Mouse (Mus musculus) heart, adult 9 months (tissue): ENCODE measurements around the gene Cir1.
A peak's percentile ranks its signal among the peaks of the same experiment; 100 is the strongest.

ENCODE experiments used
- DNase-seq, 2 experiments: peaks; one replicate each; pipeline ENCODE4 v3.0.0; 2022; ENCODE audit warnings: low spot score in 2 of 2

Gene Cir1

DNA sequence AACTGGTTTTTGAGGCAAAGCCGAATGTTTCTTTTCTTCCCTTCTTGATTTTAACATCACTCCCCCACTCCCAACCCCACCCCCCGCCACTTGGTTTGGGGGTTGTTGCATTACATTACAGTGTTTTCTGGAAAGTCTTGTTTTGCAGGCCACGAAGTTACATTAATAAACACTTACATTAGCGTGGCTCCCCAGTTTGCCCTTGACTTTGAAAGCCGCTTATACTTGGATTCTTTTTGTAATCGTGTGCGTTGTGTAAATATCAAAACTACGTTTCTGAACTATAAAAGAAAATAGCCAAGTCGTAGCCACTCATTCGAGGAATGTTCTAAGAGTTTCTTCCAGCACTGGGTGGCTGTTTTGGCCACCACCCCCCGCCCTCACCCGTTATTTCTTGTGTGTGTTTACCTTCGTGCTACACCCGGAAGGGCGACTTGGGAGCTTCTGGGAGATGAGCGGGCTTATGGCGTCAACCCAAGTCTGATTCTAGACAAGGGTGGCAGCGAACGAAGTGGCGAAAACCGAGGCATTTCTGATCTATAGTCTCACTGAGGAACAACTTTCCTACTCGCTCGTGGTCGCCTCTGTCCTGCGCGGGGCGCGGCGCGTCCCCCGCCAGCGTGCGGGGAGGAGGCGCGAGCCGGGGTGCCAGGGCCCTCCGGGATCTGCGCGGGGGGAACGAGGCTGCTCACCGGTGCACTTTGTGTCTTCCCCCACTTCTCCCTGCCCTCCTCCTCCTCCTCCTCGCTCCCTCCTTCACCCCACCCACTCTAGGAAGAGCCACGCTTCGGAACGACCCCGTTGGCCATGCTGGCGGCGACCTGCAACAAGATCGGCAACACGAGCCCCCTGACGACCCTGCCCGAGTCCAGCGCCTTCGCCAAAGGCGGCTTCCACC lies 39.9 kb downstream of the Cir1 start:
- DNase-seq, result peak in 1 of 2 experiments; percentile 24

DNA sequence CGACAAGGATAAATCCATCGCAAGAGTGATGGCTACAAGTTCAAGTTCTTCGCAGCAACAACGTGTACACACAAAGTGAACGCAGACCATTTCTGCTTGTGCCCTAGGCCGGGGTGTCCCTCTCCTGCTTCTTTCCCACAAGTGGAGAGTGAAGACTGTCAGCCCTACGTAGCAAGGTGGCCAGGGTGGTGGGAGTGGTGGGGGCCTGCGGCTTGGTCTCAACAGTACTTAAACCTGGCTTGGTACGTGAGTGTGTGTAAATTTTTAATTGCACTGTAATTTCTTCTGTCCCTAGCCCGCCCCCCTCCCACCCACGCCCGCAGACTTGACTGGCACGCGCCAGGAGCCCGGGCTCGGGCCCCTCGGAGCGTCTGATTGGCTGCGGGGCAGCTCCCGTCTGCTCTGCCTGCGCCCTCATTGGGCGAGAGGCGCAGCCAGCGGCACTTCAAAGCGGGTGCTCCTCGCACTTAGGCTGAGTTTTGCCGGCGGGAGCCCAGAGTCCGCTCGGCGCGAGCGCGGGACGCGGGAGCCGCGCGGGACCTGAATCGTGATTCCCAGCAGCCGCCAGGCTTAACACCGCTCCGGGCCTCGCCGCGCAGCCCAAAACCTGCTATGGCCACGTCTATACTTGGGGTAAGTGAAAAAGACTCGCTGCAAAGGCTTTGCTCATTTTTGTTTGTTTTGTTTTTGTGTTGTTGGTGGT lies 40.9 kb downstream of the Cir1 start, which contains the start of gene Sp9:
Sp9 (plus strand) TSS at position 467 of the 703 bp plus-strand sequence.
- DNase-seq, result peak in 1 of 2 experiments; percentile 23

DNA sequence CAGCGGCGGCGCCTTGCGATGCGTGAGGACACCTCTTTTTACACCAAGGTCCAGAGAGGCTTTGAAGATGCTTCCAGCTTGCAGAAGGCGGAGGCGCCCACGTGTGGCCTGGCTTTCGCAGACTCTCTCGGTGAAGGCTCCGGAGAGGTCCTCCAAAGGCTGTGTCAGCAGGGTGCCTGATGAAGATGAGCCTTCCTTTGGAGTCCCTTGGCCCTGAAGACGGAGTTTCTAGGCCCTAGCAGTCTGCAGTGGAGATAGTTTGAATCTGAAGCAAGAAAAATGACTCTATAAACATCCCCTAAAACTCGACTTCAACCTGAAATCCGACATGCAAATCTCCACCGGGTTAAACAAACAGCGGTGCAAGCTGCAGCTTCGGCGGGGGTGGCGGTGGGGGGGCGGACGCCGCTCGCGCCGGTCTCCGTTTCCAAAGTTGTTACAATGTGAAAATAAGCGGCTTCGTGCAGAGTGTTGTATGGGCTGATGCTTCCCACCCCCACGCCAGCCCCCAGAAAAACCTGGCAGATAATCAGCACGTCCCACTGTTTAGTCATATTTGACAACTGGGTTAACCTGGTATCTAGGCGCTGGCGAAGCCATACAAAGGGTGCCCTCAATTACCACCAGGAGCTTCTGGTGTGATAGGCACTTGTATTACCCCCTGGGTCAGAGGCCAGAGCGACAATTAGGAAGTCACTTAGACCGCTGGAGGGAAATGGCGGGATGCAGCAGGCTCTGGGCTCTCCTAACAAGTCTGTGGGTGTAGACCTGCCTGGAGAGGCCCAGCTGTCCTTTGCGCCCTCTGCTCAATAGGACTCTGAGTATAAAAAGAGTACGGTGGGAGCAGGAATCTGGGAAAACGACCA lies 41.7 kb downstream of the Cir1 start:
- peak in 1 of 2 experiments; percentile 11 for DNase-seq

DNA sequence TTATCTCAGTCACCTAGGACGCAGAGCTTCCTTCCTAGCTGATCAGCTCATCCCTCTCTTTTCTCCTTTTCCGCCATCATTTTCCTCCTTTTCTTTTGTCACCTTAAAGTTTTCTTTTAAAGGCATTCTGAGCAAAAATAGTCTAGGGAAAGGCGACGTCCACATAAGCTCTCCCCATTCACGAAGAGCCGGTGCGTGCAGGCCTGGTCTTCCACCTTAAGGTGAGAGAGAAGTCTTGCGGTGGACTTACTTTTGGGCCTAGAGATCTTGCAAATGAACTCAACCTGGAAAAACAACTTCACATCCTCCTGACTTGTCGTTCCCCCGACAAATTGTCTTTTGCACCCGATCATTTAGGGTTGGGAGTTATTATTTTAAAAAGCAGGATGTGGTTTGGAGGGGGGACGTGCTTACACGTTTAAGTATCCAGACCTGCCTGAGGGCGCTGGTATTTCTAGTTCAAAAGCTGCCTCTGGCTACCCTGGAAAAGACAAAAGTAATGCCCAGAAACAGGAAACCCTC lies 42.4 kb downstream of the Cir1 start:
- DNase-seq, result no peak

DNA sequence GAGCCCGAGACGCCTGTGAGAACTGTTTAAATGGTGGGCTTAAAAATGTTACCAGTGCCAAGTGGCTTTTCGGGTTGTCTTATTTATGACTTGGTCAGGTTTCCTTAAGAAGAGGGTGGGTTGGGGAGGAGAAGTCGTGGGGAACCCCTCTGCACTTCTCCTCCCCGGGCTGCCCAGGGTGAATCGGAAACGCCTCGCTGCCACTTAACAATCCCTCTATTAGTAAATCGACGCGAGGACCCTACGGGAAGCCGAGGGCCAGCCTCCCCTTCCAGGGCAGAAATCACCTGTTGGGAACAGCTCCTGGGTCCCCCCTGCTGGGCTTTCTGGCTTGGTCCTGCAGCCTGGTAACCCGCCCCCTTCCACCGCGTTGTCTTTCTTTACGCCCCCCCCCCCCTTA lies 42.8 kb downstream of the Cir1 start:
- DNase-seq, result no peak

DNA sequence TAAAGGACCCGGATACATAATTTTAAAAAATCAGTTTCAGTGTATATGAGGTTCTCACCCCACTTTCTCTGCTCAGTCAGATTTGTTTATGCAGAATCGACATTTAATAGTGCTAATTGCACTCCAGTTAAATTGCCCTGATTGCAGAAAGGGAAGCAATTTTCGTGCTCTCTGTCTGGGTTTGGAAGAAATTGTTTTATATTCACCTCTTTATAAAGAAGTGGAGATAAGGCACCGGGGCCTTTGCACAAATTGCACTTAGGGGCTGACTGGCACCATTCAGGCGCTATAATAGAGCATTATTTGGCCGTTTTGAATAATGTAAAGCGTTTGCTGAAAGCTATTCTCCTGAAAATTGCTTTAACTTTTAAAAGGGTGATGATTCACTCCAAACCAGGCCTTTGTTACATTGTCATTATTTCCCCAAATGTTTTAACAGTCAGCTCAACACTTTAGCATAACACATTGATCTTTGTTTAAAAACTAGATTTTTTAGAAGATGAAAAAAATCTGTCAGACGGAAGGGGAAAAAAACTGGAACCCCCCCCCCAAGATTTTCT lies 43.6 kb downstream of the Cir1 start:
- DNase-seq, result no peak

DNA sequence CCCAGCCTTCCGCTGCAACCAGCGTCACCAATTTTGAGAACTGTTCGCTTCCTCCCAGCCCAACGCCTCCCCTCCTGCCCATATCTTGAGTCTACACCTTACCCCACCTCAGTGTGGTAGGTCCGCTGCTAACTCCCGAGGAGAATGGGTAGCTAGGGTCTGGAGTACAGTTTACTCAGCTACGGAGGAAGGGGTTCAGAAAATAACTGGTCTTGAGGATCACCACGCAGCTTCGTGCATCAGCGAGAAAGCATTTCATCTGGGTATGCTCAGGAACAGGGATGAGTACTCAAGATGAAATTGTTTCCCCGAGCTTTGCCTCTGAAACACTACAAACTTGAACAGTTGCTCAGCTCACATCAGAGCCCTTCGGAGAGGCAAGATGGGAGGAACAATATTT lies 44.2 kb downstream of the Cir1 start:
- DNase-seq, result no peak

DNA sequence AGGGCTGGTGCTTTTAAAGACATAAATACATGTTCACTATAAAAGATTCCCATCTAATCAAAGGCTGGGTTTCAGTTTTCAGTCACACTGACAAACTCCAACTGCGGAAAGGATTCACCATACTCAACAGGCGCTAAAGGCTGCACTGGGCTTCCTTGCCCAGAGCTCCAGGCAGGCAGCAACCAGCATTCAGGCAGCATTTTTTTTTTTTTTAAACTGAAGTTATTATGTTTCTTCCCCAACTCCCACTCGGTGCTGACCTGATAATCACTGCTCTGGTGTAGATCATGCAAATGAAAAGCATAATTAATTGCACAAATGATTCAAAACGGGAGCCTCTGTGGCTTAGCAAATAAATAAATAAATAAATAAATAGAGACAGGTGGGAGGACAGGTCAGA lies 44.7 kb downstream of the Cir1 start:
- no peak for DNase-seq

DNA sequence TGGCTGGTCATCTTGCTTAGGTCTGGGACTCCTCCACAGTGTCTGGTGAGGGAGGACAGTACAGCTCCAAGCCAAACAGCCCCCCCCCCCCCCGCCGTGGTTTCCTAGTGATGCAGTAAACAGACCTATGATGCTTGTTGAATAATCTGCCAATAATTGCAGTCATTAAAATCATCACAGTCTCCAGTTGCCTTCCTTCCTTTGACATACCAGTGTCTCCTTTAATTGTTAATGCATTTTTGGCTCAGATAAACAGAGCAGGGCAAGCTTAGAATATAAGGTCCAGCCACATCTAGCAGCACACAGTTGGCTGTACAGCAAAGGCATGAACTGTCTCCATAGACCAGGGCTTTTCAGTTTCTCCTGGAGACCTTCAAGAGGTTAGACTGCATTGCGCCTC lies 45.3 kb downstream of the Cir1 start:
- no peak for DNase-seq

DNA sequence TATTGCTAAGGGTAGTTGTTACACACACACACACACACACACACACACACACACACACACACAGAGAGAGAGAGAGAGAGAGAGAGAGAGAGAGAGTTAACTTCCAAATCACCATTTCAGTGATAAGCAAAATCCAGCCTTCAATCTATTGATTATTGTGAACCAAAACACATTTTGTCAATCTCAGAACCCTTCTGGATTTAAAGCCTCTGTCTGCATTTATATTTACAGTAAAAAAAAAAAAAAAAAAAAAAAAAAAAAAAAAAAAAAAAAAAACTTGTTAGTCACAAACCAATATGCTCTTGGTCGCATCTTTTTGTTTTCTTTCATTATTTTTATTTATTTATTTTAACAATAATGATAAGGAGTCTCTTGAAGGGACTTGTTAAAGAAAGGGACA lies 45.9 kb downstream of the Cir1 start:
- no peak for DNase-seq

DNA sequence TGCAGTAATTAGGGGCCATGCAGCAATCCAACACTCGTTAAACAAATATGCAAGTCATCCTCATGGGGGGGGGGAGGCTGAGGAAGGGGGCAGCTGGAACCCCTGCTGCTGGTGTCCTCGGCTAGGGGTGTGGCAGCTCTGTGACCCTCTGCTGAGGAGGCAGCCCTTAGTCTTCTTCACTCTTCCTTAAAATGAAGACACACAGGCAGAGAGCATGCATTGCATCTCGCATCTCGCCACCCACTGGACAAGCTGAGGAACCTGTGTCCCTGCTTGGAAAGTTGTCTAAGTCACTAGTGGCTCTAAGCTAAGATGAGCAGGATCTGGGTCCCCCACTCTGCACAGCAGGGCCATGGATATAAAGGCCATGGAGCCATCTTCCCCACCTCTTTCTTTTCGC lies 46.5 kb downstream of the Cir1 start:
- DNase-seq, result no peak

DNA sequence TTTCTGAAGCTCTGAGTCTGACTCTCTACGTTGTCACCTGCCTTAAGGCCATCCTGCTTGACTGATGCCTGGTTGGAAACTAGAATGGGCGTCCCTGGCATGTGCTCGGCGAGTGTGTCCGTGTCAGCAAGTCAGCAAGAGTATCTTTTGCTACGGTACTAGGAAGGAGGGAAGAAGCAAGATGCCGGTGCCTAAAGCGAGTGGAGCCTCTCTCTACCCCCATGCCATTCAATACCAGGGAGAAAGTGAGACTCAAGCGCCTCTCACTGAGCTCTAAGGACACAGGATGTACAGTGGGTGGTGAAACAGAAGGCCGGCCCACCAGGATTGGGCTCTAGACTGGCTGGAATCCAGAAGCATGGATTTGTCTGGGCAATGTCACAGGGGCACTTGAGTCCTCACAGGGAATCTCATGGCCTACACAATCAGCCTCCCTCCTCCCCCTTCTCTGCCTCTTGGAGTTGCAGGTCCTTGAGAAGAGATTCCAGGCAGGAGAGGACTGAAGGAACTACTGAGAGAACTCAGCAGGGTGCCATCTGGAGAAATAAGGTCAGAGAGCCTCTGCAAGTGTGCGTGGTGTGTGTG lies 47.8 kb downstream of the Cir1 start:
- DNase-seq, result no peak

DNA sequence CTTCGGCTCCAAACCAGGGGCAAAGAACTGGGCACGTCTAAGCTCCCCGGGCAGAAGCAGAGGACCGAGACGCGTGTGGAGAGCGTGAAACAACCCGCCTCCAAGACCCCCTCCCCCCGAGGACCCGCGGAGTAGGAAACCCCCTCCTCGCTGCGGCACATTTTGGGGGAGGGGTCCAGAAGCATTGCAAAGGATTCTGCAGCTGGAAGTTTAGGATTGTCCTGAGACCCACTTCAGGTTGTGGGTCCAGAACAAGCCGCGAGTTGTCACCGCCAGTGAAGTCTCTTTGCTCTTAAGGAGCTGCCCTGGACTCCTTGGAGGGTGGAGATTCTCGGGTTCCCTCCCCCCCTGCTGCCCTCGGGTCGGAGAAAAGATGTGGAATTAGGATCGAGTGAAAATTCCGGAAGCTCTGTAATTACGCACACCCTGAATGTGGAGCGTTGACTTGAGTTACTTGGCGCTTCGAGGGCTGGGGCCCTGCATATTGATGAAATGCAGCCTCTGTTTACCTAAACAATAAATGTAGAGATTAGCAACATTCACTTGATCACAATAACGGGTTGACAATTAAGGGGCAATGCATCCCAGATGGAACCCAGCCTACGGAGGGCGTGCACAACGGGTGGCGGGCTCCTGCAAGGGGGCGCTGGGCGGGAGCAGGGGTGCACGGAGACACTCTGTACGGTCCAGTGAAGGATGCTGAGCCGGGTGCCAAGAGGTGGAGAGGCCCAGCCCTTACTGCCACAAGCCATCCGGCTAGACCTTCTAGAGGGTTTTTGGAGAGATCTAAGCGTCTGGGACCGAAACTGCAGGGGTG lies 48.5 kb downstream of the Cir1 start:
- no peak for DNase-seq

DNA sequence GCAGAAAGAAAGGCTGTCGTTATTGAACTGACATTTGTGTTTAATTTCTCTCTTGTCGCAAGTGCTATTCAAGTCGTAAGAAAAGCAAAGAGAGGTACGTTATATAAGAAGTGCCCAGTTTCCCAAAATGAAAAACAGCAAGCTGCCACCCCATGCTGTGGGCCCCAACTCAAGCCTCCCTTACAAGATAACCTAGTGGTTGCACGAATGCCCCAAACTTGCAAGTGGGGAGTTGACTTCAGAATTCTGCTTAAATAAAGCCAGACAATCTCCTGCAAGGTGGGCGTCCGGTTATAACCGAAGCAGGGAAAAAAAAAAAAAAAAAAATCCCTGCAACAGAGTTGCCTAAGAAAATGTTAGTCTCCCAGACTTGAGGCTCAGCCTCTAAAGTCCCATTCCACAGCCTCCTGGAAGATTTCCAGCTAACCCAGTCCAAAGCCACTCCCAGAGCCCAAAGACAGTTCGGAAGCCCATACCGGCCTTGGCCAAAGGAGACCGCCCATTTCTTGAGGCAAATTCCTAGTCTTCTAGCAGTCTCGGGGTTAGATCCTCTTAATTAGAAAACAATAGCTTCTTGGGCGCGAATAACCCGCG lies 49.2 kb downstream of the Cir1 start:
- peak in 1 of 2 experiments; percentile 17 for DNase-seq

DNA sequence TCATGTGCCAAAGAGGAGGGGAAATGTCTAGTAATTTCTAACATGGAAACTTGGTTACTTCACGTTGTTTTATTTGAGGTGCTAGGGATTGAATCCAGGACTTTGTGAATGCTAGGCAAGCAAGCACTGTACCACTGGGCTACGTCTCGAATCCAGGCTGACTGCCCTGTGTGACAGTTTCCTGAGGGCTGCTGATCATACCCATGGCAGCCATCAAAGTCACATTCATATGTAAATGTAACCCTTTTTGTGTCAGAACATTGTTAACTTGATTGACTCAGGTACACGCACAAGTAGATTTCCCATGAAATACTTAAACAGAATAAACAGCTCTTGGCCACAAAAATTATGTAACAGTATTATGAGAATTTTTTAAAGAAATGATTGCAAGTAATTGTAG lies 63.8 kb downstream of the Cir1 start:
- DNase-seq, result no peak

DNA sequence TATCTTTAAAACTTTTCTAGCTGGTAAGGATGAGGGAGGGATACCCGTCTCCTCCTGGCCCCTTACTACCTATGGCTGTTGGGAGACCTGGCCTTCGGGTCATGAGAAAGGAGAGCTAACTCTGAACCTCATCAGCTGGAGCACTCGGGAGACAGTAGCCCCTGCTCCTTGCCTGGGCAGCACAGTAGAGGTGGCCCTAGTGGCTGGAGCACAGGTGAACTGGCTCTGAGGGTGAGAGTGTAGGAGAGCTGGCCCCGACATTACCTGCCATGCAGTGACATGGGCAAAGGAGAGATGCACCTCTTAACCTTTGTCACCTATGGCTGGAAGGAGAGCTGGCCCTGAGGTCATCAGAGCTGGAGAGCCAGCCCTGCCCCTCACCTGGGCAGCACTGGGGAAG lies 71.2 kb downstream of the Cir1 start:
- no peak for DNase-seq
